Mouse (Mus musculus) neural tube, embryonic 15.5 days (tissue): ENCODE results near the gene Prdm9. TPM values are rescaled to one million over a fixed set of nuclear protein-coding genes. Genes with fewer than 3 reads are reported as not detected.

Experiments
- polyA plus RNA-seq: library from polyadenylated mRNA; unstranded; fragments of >200 nt; fragmentation: Nextera tagmentation; extraction: Ambion mirVana; gene quantifications from 2 replicates; pipeline ENCODE4 v1.2.1, GENCODE M21; 2015

Gene Prdm9
- polyA plus RNA-seq, 1 experiment from 2014 or later, result 2.3 TPM

Other genes with a start within 250 kb of the Prdm9 start
- 11.7 and 14.1 TPM in 2 replicates for gene Dll1, start 187.5 kb downstream of the Prdm9 start, polyA plus RNA-seq
- gene Fam120b, start 168.2 kb downstream of the Prdm9 start, polyA plus RNA-seq, result 43.0 and 44.5 TPM in 2 replicates
- 247 and 250 TPM in 2 replicates for gene Psmb1, start 64.6 kb downstream of the Prdm9 start, polyA plus RNA-seq
- 48.8 and 51.7 TPM in 2 replicates for gene Tbp, start 64.5 kb downstream of the Prdm9 start, polyA plus RNA-seq
- 63.4 and 66.6 TPM in 2 replicates for gene Pdcd2, start 37.1 kb downstream of the Prdm9 start, polyA plus RNA-seq
- 14.1 and 19.7 TPM in 2 replicates for gene Chd1, start 140.6 kb upstream of the Prdm9 start, polyA plus RNA-seq